Comparison of ENCODE assay signal across 19 mouse cellular contexts in the genomic region with DNA sequence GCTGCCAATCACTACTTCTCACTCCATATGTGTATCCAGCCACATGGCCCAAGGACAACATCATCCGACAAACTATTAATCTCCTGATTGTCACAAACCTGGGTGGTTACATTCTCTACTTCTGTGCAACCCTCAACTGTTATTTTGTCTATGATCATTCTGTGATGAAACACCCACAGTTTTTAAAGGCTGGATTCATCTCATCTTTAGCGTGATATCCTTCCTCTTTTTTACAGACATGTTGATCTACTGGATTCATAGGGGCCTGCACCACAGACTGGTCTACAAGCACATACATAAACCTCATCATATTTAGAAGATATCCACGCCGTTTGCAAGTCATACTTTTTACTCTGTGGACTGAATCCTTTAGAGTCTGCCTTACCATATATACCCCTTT.
"Had no signal": no experiment of that assay in that cellular context is flagged by ENCODE, and none has a peak within 500 bp of the region (broad histone marks: within the 10 kb centered on the region; RNA-seq: fewer than 3 reads in every experiment).

No protein-coding gene starts in this region.

- ATAC-seq: hindbrain, postnatal 0 days; intestine, embryonic 16.5 days; liver, embryonic 12.5 days had no signal

- DNase-seq: gastrocnemius, adult 2 months; gastrocnemius, postnatal 10 days; gastrocnemius, postnatal 25 days; heart, adult 11 months; heart, adult 2 months; heart, postnatal 14 days; heart, postnatal 36 days; kidney, adult 11 months; kidney, adult 2 months; kidney, adult 9 months; kidney, postnatal 14 days; kidney, postnatal 36 days; layer of hippocampus, adult 9-11 months; layer of hippocampus, postnatal 36 days; left cerebral cortex, postnatal 4 days; liver had no signal
